Mouse (Mus musculus) heart, postnatal 0 days (tissue): Measurements from ENCODE around the gene Arhgap15. TPM values are rescaled to one million over a fixed set of nuclear protein-coding genes. Genes with fewer than 3 reads are reported as not detected.

Source experiments
- ATAC-seq: fragments of 200-750 bp; cut with Nextera tagmentation; 2 replicates; pipeline ENCODE4 v1.8.0; 2017; ENCODE audit warnings: low read depth, moderate number of reproducible peaks, moderate library complexity; ENCODE audit not compliant: insufficient read depth
- DNase-seq: peaks from one replicate; pipeline ENCODE4 v3.0.0-alpha.2; 2016; ENCODE audit warnings: low spot score
- H3K27ac ChIP-seq: fragments of 300-500 bp; sonication (generic); 2 replicates; pipeline ENCODE4 v1.5.1; 2014; ENCODE audit warnings: low read depth, mild to moderate bottlenecking
- H3K27me3 ChIP-seq: fragments of 300-500 bp; sonication (generic); 2 replicates; pipeline ENCODE4 v1.6.1; 2014; ENCODE audit warnings: low read length, mixed read lengths; ENCODE audit not compliant: control insufficient read depth, insufficient read depth
- H3K36me3 ChIP-seq: fragments of 300-500 bp; sonication (generic); replicated peaks from 2 replicates; pipeline ENCODE4 v1.6.1; 2014; ENCODE audit warnings: low read length, mixed read lengths; ENCODE audit not compliant: control insufficient read depth, insufficient read depth
- H3K4me1 ChIP-seq: fragments of 300-500 bp; sonication (generic); 2 replicates; pipeline ENCODE4 v1.6.1; 2014; ENCODE audit warnings: antibody characterized with exemption; ENCODE audit not compliant: control insufficient read depth, insufficient read depth
- H3K4me2 ChIP-seq: fragments of 300-500 bp; sonication (generic); 2 replicates; pipeline ENCODE4 v1.6.1; 2014; ENCODE audit warnings: low read depth, mild to moderate bottlenecking, low read length, moderate library complexity
- H3K4me3 ChIP-seq: fragments of 300-500 bp; sonication (generic); 2 replicates; pipeline ENCODE4 v1.5.1; 2014; ENCODE audit warnings: low read depth, low read length
- H3K9ac ChIP-seq: fragments of 300-500 bp; sonication (generic); replicated peaks from 2 replicates; pipeline ENCODE4 v1.6.1; 2014; ENCODE audit warnings: low read depth, low read length, mixed read lengths
- H3K9me3 ChIP-seq: fragments of 300-500 bp; sonication (generic); replicated peaks from 2 replicates; pipeline ENCODE4 v1.6.1; 2016; ENCODE audit warnings: low read length; ENCODE audit not compliant: control insufficient read depth
- CTCF ChIP-seq: IDR thresholded peaks from 2 replicates; pipeline ENCODE4 v1.5.1; 2016; ENCODE audit warnings: antibody characterized with exemption, control low read depth, low read depth
- EP300 ChIP-seq: IDR thresholded peaks from 2 replicates; pipeline ENCODE4 v1.6.1; 2016; ENCODE audit warnings: antibody characterized with exemption, low read depth
- WGBS: fragments of 180-500 bp; shearing (Covaris S2); extraction: QIAGEN DNeasy Blood & Tissue Kit; methylation state at CpG from one replicate; pipeline ENCODE4 v1.1.7; 2014; 5-methylcytosine and 5-hydroxymethylcytosine counted together
- polyA plus RNA-seq: library from polyadenylated mRNA; unstranded; fragments of >200 nt; fragmentation: Nextera tagmentation; extraction: Ambion mirVana; gene quantifications from 2 replicates; pipeline ENCODE4 v1.2.1, GENCODE M21; 2015
- total RNA-seq: library from RNA; depleted of rRNA; stranded (reverse); fragments of >200 nt; gene quantifications from 2 replicates; pipeline ENCODE4 v1.2.3, GENCODE M21; 2014; ENCODE audit warnings: low replicate concordance

Arhgap15 gene
- total and polyA plus RNA-seq, 2 experiments from 2014 or later = 0.46 to 1.7 TPM

GRCm38 (mm10) chr2:44086403-44087056 is 337.9 kb downstream of the Arhgap15 start:
- DNase-seq = no peak
- no peak for ATAC-seq
- TF ChIP-seq EP300 (no peak), CTCF (no peak)
- Histone ChIP-seq H3K4me3 (no peak overlapping the region), H3K4me1 (no peaks in the 10 kb centered on the region; the same call in 1 of the 2 replicates), H3K9ac (no peak overlapping the region), H3K9me3 (no peaks in the 10 kb centered on the region), H3K27ac (no peak overlapping the region), H3K27me3 (no peaks in the 10 kb centered on the region), H3K36me3 (no peaks in the 10 kb centered on the region), H3K4me2 (no peak overlapping the region)
- WGBS = 47% methylated on average over 5 of the region's 5 CpGs

GRCm38 (mm10) chr2:44098552-44098951 is 349.9 kb downstream of the Arhgap15 start:
- Histone ChIP-seq H3K36me3 (no peaks in the 10 kb centered on the region), H3K4me3 (no peak overlapping the region), H3K9ac (no peak overlapping the region), H3K4me2 (no peak overlapping the region), H3K27ac (no peak overlapping the region), H3K9me3 (peaks cover 10% of the 10 kb centered on the region; the same call in 1 of the 2 replicates), H3K4me1 (no peaks in the 10 kb centered on the region), H3K27me3 (no peaks in the 10 kb centered on the region)
- DNase-seq (no peak), ATAC-seq (no peak)
- TF ChIP-seq CTCF (no peak), EP300 (no peak)
- 80% methylated on average over 4 of the region's 4 CpGs for WGBS

- Histone ChIP-seq H3K27me3 (no peaks in the 10 kb centered on the region), H3K36me3 (no peaks in the 10 kb centered on the region), H3K4me1 (no peaks in the 10 kb centered on the region), H3K4me3 (no peak overlapping the region), H3K9me3 (0 out of 2 replicates have a peak, but pooled peaks cover 3% of the 10 kb centered on the region), H3K4me2 (no peak overlapping the region), H3K9ac (no peak overlapping the region), H3K27ac (no peak overlapping the region)
- TF ChIP-seq EP300 (no peak), CTCF (no peak)
- DNase-seq (no peak), ATAC-seq (no peak)
- WGBS = 87% methylated on average over 6 of the region's 6 CpGs
Measured at GRCm38 (mm10) chr2:44102351-44102750, 353.7 kb downstream of the Arhgap15 start.

GRCm38 (mm10) chr2:44103321-44103720 is 354.7 kb downstream of the Arhgap15 start:
- ATAC-seq = no peak
- Histone ChIP-seq H3K4me2 (no peak overlapping the region), H3K27me3 (no peaks in the 10 kb centered on the region), H3K27ac (0 out of 2 replicates have a peak overlapping the region, but pooled peaks have one; percentile 7), H3K9me3 (no peaks in the 10 kb centered on the region), H3K4me1 (no peaks in the 10 kb centered on the region), H3K9ac (no peak overlapping the region), H3K4me3 (no peak overlapping the region), H3K36me3 (no peaks in the 10 kb centered on the region)
- 77% methylated on average over 8 of the region's 8 CpGs for WGBS
- DNase-seq = no peak
- TF ChIP-seq CTCF = no peak
- no peak for TF ChIP-seq EP300

GRCm38 (mm10) chr2:44103742-44104141 is 355.1 kb downstream of the Arhgap15 start:
- Histone ChIP-seq H3K9ac (no peak overlapping the region), H3K27ac (0 out of 2 replicates have a peak overlapping the region, but pooled peaks have one; percentile 53), H3K4me1 (no peaks in the 10 kb centered on the region), H3K36me3 (no peaks in the 10 kb centered on the region), H3K27me3 (no peaks in the 10 kb centered on the region), H3K9me3 (no peaks in the 10 kb centered on the region), H3K4me2 (no peak overlapping the region), H3K4me3 (no peak overlapping the region)
- TF ChIP-seq CTCF = peak; percentile 26
- no peak for TF ChIP-seq EP300
- ATAC-seq = no peak
- DNase-seq = no peak
- 74% methylated on average over 5 of the region's 5 CpGs for WGBS
